Mouse (Mus musculus): ENCODE data around the gene Zmynd11.

The Zmynd11 gene

GRCm38 (mm10) chr13:9713462-9714134 is 51.5 kb downstream of the Zmynd11 start:
- no peak for DNase-seq (ENCODE audit: low spot score)

- no peak for DNase-seq (ENCODE audit: low spot score)
These were observed 52.2 kb downstream of the Zmynd11 start for GRCm38 (mm10) chr13:9712971-9713370.

- no peak for DNase-seq (ENCODE audit: low spot score)
These were observed 52.7 kb downstream of the Zmynd11 start for GRCm38 (mm10) chr13:9712409-9712808.

- DNase-seq (ENCODE audit: low spot score): no peak
These were observed 56.5 kb downstream of the Zmynd11 start for GRCm38 (mm10) chr13:9708433-9709240.

GRCm38 (mm10) chr13:9706720-9707119 is 58.4 kb downstream of the Zmynd11 start:
- DNase-seq (ENCODE audit: low spot score): no peak

- DNase-seq (ENCODE audit: low spot score): no peak
These were observed 62.4 kb downstream of the Zmynd11 start for GRCm38 (mm10) chr13:9702615-9703235.

- no peak for DNase-seq (ENCODE audit: low spot score)
These were observed 67.8 kb downstream of the Zmynd11 start for GRCm38 (mm10) chr13:9697340-9697739.

- DNase-seq (ENCODE audit: low spot score): no peak
These were observed 69.3 kb downstream of the Zmynd11 start for GRCm38 (mm10) chr13:9695809-9696208.

GRCm38 (mm10) chr13:9695403-9695802 is 69.7 kb downstream of the Zmynd11 start:
- no peak for DNase-seq (ENCODE audit: low spot score)

- no peak for DNase-seq (ENCODE audit: low spot score)
These were observed 70.5 kb downstream of the Zmynd11 start for GRCm38 (mm10) chr13:9694651-9695050.

GRCm38 (mm10) chr13:9692876-9693275 is 72.3 kb downstream of the Zmynd11 start:
- DNase-seq (ENCODE audit: low spot score): no peak

GRCm38 (mm10) chr13:9689366-9689765 is 75.8 kb downstream of the Zmynd11 start:
- DNase-seq (ENCODE audit: low spot score): no peak

GRCm38 (mm10) chr13:9686765-9687164 is 78.4 kb downstream of the Zmynd11 start:
- no peak for DNase-seq (ENCODE audit: low spot score)

GRCm38 (mm10) chr13:9686261-9686660 is 78.9 kb downstream of the Zmynd11 start:
- no peak for DNase-seq (ENCODE audit: low spot score)

GRCm38 (mm10) chr13:9684153-9684923 is 80.8 kb downstream of the Zmynd11 start:
- DNase-seq (ENCODE audit: low spot score): no peak

- no peak for DNase-seq (ENCODE audit: low spot score)
These were observed 81.8 kb downstream of the Zmynd11 start for GRCm38 (mm10) chr13:9683280-9683679.

- DNase-seq (ENCODE audit: low spot score): no peak
These were observed 83.6 kb downstream of the Zmynd11 start for GRCm38 (mm10) chr13:9681492-9681891.

GRCm38 (mm10) chr13:9674126-9674525 is 91.0 kb downstream of the Zmynd11 start:
- no peak for DNase-seq (ENCODE audit: low spot score)

- no peak for DNase-seq (ENCODE audit: low spot score)
These were observed 95.9 kb downstream of the Zmynd11 start for GRCm38 (mm10) chr13:9669246-9669645.

GRCm38 (mm10) chr13:9667954-9668496 is 97.1 kb downstream of the Zmynd11 start:
- DNase-seq (ENCODE audit: low spot score): no peak

- DNase-seq (ENCODE audit: low spot score): no peak
These were observed 101.5 kb downstream of the Zmynd11 start for GRCm38 (mm10) chr13:9663593-9663992.

GRCm38 (mm10) chr13:9660711-9661110 is 104.4 kb downstream of the Zmynd11 start:
- DNase-seq (ENCODE audit: low spot score): no peak

All from T-cell, adult 2 months (primary cell).